Mouse (Mus musculus) lung, adult 2 months (tissue): ENCODE data around the gene Rab5if.

ENCODE experiments used
- CTCF ChIP-seq: fragments of 200-500 bp; IDR thresholded peaks from 2 replicates; pipeline ENCODE4 v1.5.1; 2011; ENCODE audit warnings: mild to moderate bottlenecking, low read length, control low read depth; ENCODE audit not compliant: insufficient read depth
- POLR2A ChIP-seq: fragments of 200-500 bp; IDR thresholded peaks from 2 replicates; pipeline ENCODE4 v1.6.1; 2011; ENCODE audit warnings: low read depth, mild to moderate bottlenecking, control low read depth, low read length, borderline replicate concordance; ENCODE audit errors: extremely low read depth

- no peak for TF ChIP-seq CTCF
- TF ChIP-seq POLR2A, result no peak
Measured at GRCm38 (mm10) chr2:156841841-156842706, 20.9 kb upstream of the Rab5if start.
